Comparison of ENCODE assay signal across 8 mouse cellular contexts in genomic region chr13:75877907-75878306, GRCm38 (mm10). TPM values are rescaled to one million over a fixed set of nuclear protein-coding genes. Genes with fewer than 3 reads are reported as not detected.
DNase-seq lines count a peak whose midpoint lies in the region; ATAC-seq and TF ChIP-seq lines count a peak whose summit lies in the region.

No protein-coding gene starts in this region.

- no peak for ATAC-seq in intestine, postnatal 0 days
- no peak for ATAC-seq in intestine, embryonic 15.5 days
- peak; percentile 63; the same call in 1 of the 2 replicates for ATAC-seq in monocyte, adult 5-6 weeks (replicated peaks; ENCODE audit: insufficient number of reproducible peaks, low FRiP score, low TSS enrichment, poor library complexity, severe bottlenecking)

- no peak overlapping the region for H3K27ac ChIP-seq in intestine, postnatal 0 days (ENCODE audit: low read depth, low read length)
- H3K27ac ChIP-seq in intestine, embryonic 15.5 days, result no peak overlapping the region

- DNase-seq in CD4-positive, CD25-positive, alpha-beta regulatory T cell, adult 2 months (ENCODE audit: low read depth, low spot score), result peak; percentile 73
- peak; percentile 18 for DNase-seq in T-cell, adult 2 months (ENCODE audit: low spot score)
- DNase-seq in embryo, embryonic 11.5 days (ENCODE audit: low read depth, low spot score), result peak; percentile 50
- DNase-seq in large intestine, adult 2 months (ENCODE audit: low read depth, low spot score), result peak; percentile 51
- no peak for DNase-seq in urinary bladder, postnatal 36 days (ENCODE audit: low spot score in 2 of 2)

- no peak overlapping the region for H3K4me3 ChIP-seq in intestine, postnatal 0 days (ENCODE audit: low read depth, low read length)
- no peak overlapping the region for H3K4me3 ChIP-seq in intestine, embryonic 15.5 days (replicated peaks)

- 0 out of 2 replicates have a peak, but pooled peaks cover 8% of the 10 kb centered on the region for H3K36me3 ChIP-seq in intestine, postnatal 0 days (ENCODE audit: control insufficient read depth, insufficient read depth)
- peaks cover 7% of the 10 kb centered on the region for H3K36me3 ChIP-seq in intestine, embryonic 15.5 days

- no peaks in the 10 kb centered on the region for H3K4me1 ChIP-seq in intestine, postnatal 0 days (replicated peaks; ENCODE audit: control insufficient read depth, insufficient read depth, low read length)
- H3K4me1 ChIP-seq in intestine, embryonic 15.5 days (replicated peaks), result 0 out of 2 replicates have a peak, but pooled peaks cover 2% of the 10 kb centered on the region

- no peaks in the 10 kb centered on the region for H3K27me3 ChIP-seq in intestine, postnatal 0 days (replicated peaks; ENCODE audit: control insufficient read depth, insufficient read depth, low read length)
- H3K27me3 ChIP-seq in intestine, embryonic 15.5 days (replicated peaks), result no peaks in the 10 kb centered on the region

- peak; percentile 92 for TF ChIP-seq CTCF in intestine, postnatal 0 days (IDR thresholded peaks at IDR 0.05; ENCODE audit: low read depth)

- no peak overlapping the region for H3K4me2 ChIP-seq in intestine, postnatal 0 days (replicated peaks; ENCODE audit: low read depth)
- H3K4me2 ChIP-seq in intestine, embryonic 15.5 days (replicated peaks), result no peak overlapping the region

- no peak overlapping the region for H3K9ac ChIP-seq in intestine, postnatal 0 days (ENCODE audit: low read depth, low read length)
- H3K9ac ChIP-seq in intestine, embryonic 15.5 days, result no peak overlapping the region

- H3K9me3 ChIP-seq in intestine, postnatal 0 days (ENCODE audit: control insufficient read depth), result no peaks in the 10 kb centered on the region
- H3K9me3 ChIP-seq in intestine, embryonic 15.5 days, result no peaks in the 10 kb centered on the region

RNA-seq across cellular contexts. Expression of gene Glrx, which starts 38.2 kb away (rescaled TPM):
- polyA plus RNA-seq in intestine, postnatal 0 days (2015; fragmentation: Nextera tagmentation; extraction: Ambion mirVana), result 609 and 611 TPM in 2 replicates
- 158 and 160 TPM in 2 replicates for polyA plus RNA-seq in intestine, embryonic 15.5 days (2015; fragmentation: Nextera tagmentation; extraction: Ambion mirVana)
- polyA plus RNA-seq in large intestine, adult 2 months (2012; rRNA removed), result 243 and 525 TPM in 2 replicates
- total RNA-seq in monocyte, adult 5-6 weeks (2017), result 11.9 to 36.7 TPM (median 19.7 TPM) in 3 replicates

Comparison
In these comparisons a context has a peak if more than half of its experiments do, and no peak if none do; other contexts are left out.
1. DNase-seq: peak in CD4-positive, CD25-positive, alpha-beta regulatory T cell, adult 2 months (single experiment), T-cell, adult 2 months (single experiment), embryo, embryonic 11.5 days (single experiment) and large intestine, adult 2 months (single experiment); none in urinary bladder, postnatal 36 days (0 of 2).